Mouse (Mus musculus) kidney, adult 2 months (tissue): ENCODE data around the gene B3galnt1.

Experiments used
- CTCF ChIP-seq: fragments of 200-500 bp; conservative IDR thresholded peaks from 2 replicates; pipeline ENCODE4 v1.5.1; 2011; ENCODE audit warnings: low read depth, mild to moderate bottlenecking, control low read depth, low read length, moderate library complexity, mixed read lengths; ENCODE audit not compliant: insufficient read depth, insufficient read length
- POLR2A ChIP-seq: fragments of 200-500 bp; IDR thresholded peaks from one replicate; pipeline ENCODE4 v1.6.1; 2011; ENCODE audit warnings: low read depth, low read length, control low read depth

- no peak for TF ChIP-seq CTCF
- no peak for TF ChIP-seq POLR2A
These were observed 26.2 kb downstream of the B3galnt1 start for GRCm38 (mm10) chr3:69572561-69572960.
